In genomic region chr12:80737283-80737600, GRCm38 (mm10) we compare ENCODE assay signal across 1 mouse cellular context.
TF ChIP-seq lines count a peak whose summit lies in the region.

No protein-coding gene starts in this region.

TF ChIP-seq in MEL, 35 proteins besides CTCF, POLR2A, EP300 and RAD21 (continued from another document):
- TF ChIP-seq NELFE (IDR thresholded peaks at IDR 0.05; ENCODE audit: low read depth, low read length) (0 out of 2 replicates have a peak, but pooled peaks have one; percentile 8), TCF12 (IDR thresholded peaks at IDR 0.05; ENCODE audit: low read depth, low read length) (no peak)
TF ChIP-seq in MEL: peak in this region for 4.
